Mouse (Mus musculus): Measurements from ENCODE around the gene Triobp. TPM values are rescaled to one million over a fixed set of nuclear protein-coding genes. Genes with fewer than 3 reads are reported as not detected.
"Not testable (repeated sequence)": the region's sequence is repeated elsewhere in the genome, so short reads cannot be mapped to it uniquely, and the experiment has no call there.

Triobp gene
- total and polyA plus RNA-seq, 3 experiments: 93.7 to 134 (median 129) TPM

DNA sequence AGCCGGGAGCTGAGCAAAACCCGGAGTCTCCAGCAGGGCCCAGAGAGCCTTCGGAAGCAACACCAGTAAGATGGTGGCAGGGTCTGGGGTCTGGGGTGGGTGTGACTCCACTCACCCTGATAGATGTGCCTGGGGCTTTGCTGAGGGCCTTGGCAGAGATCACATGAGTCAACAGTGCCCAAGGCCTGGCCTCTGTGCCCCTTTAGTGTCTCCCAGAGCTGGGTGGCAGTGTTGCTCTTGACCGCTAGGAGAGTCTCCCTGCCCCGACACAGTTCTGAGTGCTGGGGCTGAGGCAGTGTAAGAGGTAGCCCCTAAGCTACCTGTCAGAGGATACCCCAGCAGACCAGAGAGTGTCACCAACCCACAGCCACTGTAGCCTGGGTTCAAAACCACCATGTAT is 54.0 kb downstream of the Triobp start:
- DNase-seq: peak; percentile 66

DNA sequence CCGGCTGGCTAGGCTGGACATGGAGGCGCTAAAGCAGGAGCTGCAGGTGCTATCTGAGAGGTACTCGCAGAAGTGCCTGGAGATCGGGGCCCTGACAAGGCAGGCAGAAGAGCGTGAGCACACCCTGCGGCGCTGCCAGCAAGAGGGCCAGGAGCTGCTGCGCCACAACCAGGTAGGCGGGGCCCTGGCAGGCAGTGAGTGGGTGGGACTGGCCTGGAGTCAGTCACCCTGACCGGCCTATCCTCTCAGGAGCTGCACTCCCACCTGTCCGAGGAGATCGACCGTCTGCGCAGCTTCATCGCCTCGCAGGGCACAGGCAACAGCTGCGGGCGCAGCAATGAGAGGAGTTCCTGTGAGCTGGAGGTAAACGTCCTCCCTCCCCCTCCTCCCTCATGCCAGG is 54.5 kb downstream of the Triobp start:
- peak; percentile 91 for DNase-seq

DNA sequence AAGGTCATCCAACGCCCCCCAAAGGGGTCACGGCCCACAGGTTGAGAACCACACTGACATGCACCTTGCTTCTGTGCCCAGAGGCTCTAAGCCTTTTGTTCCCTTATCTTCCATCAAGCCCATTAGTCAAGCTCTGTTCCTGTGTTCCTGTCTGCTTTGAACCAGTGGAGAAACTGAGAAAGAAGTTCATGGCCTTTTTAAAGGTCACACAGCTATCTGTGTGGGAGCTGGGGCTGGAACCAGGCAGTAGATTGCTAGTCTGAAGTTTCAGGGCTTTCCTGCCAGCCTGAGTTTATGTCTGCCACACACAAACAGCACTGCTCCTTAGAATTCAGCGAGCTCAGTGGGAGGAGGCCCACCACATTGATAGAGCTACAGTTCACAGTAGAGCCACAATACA is 55.6 kb downstream of the Triobp start:
- peak; percentile 63 for DNase-seq

DNA sequence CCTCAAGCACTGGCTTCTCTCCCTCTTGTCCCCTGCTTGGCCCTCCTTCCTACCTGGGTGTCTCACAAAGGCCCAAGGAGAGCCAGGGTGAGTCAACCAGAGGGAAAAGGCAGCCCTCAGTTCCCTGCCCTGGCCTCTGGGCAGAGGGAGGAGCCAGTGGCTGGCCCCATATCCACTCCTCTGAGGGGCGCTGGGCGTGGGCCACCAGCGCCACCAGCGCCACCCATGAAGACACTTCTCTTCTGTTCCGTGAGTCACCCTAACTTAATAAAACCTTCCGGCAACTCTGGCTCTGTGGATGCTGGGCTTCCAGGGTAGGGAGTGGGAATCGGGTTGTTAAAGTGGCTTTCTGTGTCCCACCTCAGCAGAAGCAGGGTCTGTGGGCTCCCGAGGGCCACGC is 58.1 kb downstream of the Triobp start:
- no peak for DNase-seq

DNA sequence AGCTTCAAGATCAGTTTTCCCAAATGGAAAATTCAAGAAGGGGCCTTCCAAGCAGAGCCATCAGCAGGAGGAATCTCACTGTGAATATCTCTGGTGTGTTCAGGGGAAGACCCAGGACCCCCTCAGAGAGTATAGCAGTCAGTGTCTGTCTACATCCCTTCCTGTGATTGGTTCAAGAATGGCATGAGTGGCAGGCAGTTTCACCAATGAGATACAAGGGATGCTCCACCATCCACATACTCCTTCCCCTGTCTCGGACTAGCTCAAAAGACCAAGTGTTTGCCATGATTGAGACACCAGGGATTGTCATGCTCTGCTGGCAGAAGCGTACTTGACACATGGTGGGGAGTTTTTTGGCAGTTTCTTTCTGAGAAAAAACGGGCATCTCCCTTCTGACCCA is 59.1 kb downstream of the Triobp start:
- no peak for DNase-seq

DNA sequence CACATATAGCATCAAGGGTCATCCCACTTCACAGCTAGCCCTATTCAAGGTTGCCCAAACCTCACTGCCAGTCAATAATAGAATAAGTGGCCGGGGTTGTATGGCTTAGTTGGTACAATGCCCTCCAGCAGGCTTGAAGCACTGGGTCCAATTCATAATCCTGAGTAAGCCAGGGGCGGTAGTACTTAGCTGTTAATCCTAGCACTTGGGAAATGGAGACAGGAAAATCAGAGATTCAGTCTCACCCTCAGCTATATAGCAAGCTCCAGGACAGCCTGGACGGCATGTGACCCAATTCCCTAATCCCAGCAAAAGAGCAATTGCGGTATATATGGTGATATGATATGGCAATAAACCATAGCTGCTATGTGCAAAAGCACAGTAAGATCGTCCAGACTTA is 59.5 kb downstream of the Triobp start:
- no peak for DNase-seq

DNA sequence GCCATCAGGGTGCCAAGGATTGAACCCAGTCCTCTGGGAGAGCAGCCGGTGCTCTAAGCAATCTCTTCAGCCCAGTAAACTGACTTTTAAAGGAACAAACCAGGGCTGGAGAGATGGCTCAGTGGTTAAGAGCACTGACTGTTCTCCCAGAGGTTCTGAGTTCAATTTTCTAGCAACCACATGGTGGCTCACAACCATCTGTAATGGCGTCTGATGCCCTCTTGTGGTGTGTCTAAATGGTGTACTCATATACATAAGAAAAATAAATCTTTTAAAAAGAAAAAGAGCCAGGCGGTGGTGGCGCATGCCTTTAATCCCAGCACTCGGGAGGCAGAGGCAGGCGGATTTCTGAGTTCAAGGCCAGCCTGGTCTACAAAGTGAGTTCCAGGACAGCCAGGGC is 60.3 kb downstream of the Triobp start:
- not testable (repeated sequence) for DNase-seq

DNA sequence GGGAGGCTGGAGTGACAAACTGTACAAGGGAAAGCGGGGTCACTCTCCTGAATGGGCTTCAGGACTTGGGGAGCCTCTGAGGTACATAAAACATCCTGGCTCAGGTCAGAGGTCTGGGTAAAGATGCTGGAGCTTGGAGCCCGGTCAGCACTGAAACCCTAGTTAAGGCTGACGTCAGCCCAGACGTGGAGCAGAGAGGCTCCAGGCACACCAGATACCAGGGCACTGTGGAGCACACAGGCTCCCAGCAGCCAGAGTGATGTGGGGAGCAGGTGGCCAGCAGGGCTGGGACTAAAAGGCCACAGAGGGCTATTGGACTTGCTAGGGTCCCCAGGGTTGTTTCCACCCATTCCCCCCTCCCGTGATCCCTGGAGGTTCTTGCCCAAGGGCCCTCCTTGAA is 62.2 kb downstream of the Triobp start:
- no peak for DNase-seq

DNA sequence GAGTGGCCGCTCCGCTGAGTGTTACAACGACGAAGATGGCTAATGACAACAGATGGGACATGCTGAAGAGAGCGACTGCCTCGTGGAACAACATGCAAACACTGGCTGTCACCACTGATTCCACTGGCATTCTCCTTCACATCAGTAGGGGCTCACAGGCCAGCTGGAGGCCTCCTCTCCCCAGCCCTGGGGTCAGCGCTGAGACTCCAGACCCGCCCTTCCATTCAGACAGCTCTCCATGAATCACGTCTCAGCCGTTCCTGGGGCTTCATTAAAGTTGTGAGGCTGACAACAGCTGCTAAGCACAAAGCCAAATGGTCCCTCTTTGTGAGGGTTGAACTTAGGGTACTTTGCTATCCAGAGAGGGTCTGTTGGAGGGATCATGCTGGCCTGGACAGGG is 64.0 kb downstream of the Triobp start:
- no peak for DNase-seq

DNA sequence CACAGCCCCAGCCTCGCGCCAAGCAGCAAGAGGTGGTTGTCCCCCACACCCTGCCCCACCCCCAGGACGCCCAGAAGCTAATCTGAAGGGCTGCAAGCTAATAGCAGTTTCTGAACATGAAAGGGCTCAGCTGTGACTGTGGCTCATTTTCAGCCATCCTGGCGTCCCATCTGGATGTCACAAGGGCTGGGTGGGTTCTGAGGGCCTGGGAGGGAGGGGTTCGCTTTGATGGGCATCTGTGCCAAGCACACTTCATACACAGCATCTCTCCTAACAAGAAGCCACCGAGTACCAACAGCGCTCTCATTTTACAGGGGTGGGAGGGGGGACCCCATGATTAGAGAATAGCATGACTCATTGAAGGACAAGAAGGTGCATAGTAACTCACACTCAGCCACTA is 65.9 kb downstream of the Triobp start:
- DNase-seq: no peak

DNA sequence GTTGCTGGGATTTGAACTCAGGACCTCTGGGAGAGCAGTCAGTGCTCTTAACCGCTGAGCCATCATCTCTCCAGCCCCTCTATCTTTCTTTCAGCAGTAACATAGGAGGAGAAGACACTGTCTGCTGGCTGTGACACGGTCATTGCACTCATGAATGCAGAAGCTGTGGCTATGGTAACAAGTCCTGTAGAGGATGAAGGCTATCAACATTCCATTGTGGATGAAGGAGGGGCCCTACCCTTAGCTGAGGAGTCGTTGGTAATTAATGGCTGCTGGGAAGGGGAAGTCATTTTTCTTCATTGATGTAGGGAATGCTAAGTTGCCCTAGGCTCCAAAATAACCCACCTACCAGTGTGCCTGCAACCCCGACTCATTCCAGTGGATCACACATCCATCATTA is 70.7 kb downstream of the Triobp start:
- no peak for DNase-seq

DNA sequence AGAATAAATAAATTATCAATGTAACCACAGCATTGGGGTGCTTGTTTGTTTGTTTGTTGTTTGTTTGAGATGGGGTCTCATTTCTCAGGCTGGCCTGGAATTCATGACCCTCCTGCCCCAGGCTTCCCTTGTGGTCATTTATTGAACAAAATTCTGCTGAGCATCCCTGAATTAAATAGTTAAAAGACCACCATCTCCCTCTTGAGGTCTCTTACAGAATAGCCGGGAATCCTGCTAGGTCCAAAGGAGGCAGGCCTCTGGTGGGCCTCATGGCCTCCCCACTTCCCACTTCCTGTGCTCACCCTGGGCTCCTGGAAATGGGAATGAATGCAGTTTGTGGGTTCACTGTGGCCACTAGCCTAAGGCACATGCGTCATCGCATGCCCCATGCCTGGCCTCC is 71.4 kb downstream of the Triobp start:
- no peak for DNase-seq

DNA sequence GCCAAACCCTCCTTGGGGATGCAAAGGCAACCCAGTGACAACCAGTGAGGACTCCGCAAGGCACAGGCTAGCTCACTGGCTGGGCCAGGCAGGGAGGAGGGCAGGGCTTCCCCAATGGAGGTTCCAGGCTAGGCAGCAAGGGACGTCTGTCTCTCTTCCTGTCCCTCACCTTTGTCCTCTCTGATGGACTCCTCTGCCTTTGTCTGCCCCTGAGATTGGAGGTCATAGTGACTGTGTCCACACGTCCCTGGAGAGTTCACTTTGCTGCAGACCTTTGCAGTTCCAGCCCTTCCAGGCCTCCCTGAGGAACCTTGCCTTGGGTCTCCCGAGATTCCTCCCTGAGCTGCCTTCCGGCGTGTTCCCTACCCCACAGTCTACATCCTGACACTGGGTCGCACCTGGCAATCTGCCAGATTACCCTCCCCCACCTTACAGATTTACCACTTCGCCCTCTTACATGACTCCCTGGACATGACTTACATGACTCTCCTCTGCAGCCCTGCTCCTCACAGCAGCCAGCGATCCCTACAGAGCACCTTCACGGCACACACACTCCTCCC is 75.2 kb downstream of the Triobp start:
- no peak for DNase-seq

DNA sequence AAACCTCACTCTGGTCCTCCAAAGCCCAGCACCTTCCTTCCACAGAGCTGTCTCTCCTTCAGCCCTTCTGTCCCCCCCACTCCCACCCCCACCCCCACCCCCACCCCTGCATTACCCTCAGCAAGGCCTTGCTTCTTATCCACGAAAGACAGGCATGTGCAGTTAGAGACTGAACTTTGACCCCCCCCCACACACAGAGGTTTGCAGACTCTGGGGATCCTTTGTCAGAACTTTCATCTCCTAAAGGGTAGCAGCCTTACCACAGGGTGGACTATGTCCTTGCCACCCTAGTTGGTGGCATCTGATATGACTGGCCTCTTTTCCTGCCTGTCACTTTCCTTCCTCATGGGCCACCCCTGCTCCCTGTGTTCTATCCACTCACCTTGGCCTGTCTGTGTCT is 75.8 kb downstream of the Triobp start:
- no peak for DNase-seq

DNA sequence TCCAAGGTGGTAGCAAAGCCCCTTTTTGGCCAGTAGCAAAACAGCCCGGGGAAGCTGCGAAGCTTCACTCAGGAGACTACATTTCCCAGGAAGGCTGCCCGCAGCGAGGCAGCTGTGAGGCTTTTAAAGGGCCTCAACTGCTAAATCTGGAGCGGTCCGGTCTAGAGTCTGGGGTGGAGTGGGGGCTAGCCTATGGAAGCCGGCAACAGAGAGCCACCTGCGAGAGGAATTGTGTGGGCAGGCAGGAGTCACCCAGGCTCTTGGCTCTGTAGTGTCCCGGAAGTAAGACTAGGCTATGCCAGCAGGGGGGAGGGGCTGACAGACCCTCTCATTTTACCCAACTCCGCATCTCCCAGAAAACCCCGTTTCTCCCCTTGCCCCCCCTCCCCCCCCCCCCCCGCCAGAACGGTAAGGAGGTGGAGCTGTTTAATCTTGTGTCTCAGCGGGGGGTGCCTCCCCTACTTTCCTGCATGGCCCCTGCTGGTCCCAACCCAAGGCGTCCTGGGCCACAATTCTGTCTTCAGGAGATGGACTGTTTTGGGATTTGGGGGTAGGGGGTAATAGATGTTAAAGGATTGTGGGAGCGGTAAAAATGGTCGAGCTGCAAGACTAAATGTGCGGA is 78.3 kb downstream of the Triobp start:
- no peak for DNase-seq

DNA sequence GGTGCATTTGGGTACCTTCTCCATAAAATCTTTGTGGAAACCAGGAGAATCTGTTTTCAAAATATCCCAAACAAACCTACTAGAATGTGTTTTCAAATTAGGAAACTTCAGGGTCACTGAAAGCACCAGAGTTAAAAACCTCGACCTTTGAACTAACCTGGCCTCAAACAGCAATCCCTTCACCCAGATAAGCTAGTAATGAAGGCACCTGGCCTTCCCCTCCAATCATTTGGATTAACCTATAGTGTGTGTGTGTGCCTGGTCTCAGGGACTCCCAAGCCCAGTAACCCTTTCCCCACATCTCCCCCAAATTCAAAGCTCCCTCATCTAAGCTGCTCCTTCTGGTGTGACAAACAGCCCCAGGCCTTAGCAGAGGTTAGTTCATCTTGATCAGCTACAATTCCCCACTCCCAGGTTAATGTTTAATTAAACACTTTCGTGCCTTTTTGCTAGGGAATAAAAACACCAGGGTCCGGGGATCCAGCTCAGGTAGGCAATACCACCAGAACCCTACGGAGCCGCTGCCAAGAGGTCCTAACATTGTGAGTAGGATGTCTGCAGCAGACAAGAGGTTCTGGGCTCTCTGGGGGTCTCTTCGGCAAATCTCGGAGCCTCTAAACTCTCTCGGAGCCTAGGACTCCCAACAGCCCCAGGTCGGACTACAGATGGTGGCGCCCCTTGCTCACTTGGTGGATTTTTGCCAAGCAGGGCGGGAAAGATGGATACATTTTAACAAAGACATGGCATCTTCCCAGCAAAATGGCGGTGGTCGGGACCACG is 79.2 kb downstream of the Triobp start:
- DNase-seq: no peak

DNA sequence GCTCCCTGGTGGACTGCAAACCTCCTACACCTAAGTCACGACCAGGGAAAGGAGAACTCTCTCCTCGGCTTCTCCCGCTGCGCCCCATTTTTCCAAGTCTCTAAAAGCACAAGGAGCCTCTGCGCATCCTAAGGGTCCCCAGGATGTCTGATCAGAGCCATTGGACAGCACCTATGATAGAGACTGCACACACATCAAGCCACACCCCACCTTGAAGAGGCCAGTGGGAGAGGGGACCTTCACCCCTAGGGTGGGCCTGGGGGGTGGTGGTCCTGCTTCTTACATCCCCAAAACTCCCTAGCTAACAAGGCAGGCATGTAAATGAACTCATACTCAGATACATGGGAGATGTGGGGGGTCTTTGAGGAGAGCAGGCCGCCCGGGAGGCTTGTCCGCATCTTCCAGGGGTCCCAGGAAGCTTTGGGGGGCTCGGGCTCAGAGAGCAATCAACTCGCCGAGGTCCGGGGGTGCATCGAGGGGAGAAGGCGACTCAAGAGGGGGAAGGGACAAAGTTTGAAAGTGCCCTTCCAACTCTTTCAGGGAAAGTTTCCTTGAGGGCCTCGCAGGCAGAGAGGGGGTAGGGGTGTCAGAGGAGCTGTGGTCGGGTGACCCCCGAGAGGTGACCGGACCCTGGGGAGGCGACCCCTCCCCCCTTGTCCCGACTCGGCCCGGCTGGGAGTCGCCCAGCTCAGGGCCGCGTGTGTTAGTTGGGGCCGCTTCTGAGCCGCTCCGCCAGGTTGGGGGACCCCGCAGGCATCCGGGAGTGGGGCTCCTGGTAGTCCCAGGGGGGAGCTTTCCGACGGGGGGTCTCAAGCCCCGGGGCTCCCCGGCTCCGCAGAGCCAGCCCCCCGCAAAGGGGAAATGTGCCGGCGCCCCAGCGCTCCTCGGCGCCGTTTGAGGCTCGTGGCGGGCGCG is 80.0 kb downstream of the Triobp start:
- peak; percentile 64 for DNase-seq

DNA sequence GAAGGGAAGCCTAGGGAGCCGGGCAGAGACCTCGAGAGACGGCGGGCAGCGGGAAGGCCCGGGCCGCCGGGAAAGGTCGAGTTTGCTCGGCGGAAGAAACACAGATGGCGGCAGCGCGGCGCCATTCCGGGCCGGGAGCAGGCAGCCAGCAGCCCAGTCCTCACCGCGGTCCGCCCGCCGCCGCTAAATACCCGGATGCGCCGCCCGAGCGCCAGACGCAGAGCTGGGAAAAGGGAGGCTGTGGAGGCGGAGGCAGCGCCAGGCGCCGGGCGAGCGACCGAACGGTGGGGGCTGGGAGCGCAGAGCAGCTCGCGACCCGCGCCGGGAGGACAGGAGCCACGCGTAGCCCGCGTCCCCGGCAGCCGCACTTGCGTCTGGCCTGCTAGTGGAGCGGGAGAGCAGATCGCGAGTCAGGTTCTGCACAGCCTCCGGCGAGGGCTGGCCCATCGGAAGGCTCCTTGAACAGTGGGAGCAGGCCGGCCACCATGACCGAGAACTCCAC is 80.8 kb downstream of the Triobp start, which contains the start of gene H1f0:
Gene H1f0 (plus strand): TSS at position 214 of the 502 bp plus-strand sequence.
- DNase-seq: peak; percentile 97

DNA sequence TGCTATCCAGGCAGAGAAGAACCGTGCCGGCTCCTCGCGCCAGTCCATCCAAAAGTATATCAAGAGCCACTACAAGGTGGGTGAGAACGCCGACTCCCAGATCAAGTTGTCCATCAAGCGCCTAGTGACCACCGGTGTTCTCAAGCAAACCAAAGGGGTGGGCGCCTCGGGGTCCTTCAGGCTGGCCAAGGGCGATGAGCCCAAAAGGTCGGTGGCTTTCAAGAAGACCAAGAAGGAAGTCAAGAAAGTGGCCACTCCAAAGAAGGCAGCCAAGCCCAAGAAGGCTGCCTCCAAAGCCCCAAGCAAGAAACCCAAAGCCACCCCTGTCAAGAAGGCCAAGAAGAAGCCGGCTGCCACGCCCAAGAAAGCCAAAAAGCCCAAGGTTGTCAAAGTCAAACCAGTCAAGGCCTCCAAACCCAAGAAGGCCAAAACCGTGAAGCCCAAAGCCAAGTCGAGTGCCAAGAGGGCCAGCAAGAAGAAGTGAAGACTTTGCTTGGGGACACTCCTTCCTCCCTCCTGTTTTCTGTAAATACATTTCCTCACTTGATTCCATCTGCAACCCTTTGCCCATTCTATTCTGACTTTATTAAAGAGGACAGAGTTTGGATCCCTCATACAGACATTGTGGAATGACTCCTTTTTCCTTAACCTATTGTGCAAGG is 81.4 kb downstream of the Triobp start:
- DNase-seq: peak; percentile 47

DNA sequence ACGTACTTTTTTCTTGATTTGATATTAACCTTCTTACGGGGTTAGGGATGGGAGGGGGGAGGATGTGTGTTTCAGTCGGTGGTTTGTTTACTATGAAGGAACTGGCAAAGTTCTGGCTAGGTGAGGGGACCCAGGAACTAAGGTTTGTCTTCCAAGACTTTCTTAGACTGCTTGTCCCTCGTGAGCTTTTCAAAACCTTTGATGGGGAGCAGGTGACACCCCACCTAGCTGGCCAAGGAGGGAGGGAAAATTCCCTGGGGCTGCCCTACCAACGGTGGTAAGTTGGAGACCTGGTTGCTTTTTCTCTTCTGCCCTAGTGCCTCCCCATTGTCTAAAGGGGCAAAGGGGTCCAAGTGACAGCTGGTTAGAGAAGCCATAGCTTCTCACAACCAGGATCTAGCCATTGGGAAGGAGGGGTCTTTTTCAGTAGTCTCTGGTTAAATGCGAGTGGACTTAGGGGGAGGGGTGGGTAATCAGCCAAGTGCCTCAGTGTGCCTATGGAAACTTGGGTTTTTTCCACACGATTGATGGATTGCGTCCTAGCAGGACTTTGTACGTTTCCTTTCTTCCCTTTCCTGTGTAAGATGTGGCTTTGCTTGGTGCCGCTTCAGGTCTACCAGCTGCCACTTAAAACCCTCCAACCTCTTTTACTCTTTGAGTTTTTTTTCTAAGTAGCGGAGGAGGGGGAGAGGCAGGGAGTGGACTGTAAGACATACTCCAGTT is 82.2 kb downstream of the Triobp start:
- peak; percentile 44 for DNase-seq
